Mouse (Mus musculus) right cerebral cortex, postnatal 14 days (tissue): Measurements from ENCODE around the gene Gm49369.
A peak's percentile ranks its signal among the peaks of the same experiment; 100 is the strongest.
"Not testable (repeated sequence)": the region's sequence is repeated elsewhere in the genome, so short reads cannot be mapped to it uniquely, and the experiment has no call there.

Experiments
- DNase-seq: peaks from one replicate; pipeline ENCODE4 v3.0.0; 2022

Gene Gm49369

GRCm38 (mm10) chr7:142382567-142382966, at the start of gene Gm49369:
Gene Gm49369 (minus strand): TSS chr7:142382667.
- no peak for DNase-seq

- no peak for DNase-seq
These were observed 48.6 kb upstream of the Gm49369 start for GRCm38 (mm10) chr7:142431106-142431505.

GRCm38 (mm10) chr7:142430160-142430678, 47.8 kb upstream of the Gm49369 start:
- peak; percentile 73 for DNase-seq

GRCm38 (mm10) chr7:142428213-142428612, 45.7 kb upstream of the Gm49369 start:
- DNase-seq: peak; percentile 47

- peak; percentile 48 for DNase-seq
These were observed 43.3 kb upstream of the Gm49369 start for GRCm38 (mm10) chr7:142425641-142426213.

GRCm38 (mm10) chr7:142421826-142422225, 39.4 kb upstream of the Gm49369 start:
- no peak for DNase-seq

- DNase-seq: no peak
These were observed 37.4 kb upstream of the Gm49369 start for GRCm38 (mm10) chr7:142419887-142420286.

- no peak for DNase-seq
These were observed 36.2 kb upstream of the Gm49369 start for GRCm38 (mm10) chr7:142418679-142419078.

- no peak for DNase-seq
These were observed 35.6 kb upstream of the Gm49369 start for GRCm38 (mm10) chr7:142418027-142418426.

- no peak for DNase-seq
These were observed 33.8 kb upstream of the Gm49369 start for GRCm38 (mm10) chr7:142416225-142416624.

GRCm38 (mm10) chr7:142415314-142415713, 32.8 kb upstream of the Gm49369 start:
- DNase-seq: no peak

- DNase-seq: no peak
These were observed 30.8 kb upstream of the Gm49369 start for GRCm38 (mm10) chr7:142413285-142413684.

- no peak for DNase-seq
These were observed 27.1 kb upstream of the Gm49369 start for GRCm38 (mm10) chr7:142409603-142410002.

GRCm38 (mm10) chr7:142408686-142409085, 26.2 kb upstream of the Gm49369 start:
- DNase-seq: no peak

- DNase-seq: no peak
These were observed 25.5 kb upstream of the Gm49369 start for GRCm38 (mm10) chr7:142407935-142408334.

GRCm38 (mm10) chr7:142405134-142405533, 22.7 kb upstream of the Gm49369 start:
- DNase-seq: not testable (repeated sequence)

GRCm38 (mm10) chr7:142403591-142403990, 21.1 kb upstream of the Gm49369 start:
- DNase-seq: no peak

GRCm38 (mm10) chr7:142400750-142401142, 18.3 kb upstream of the Gm49369 start:
- no peak for DNase-seq

- DNase-seq: no peak
These were observed 17.8 kb upstream of the Gm49369 start for GRCm38 (mm10) chr7:142400112-142400749.

GRCm38 (mm10) chr7:142399250-142399649, 16.8 kb upstream of the Gm49369 start:
- no peak for DNase-seq

- no peak for DNase-seq
These were observed 15.6 kb upstream of the Gm49369 start for GRCm38 (mm10) chr7:142398052-142398451.

- no peak for DNase-seq
These were observed 14.1 kb upstream of the Gm49369 start for GRCm38 (mm10) chr7:142396611-142397010.

- DNase-seq: no peak
These were observed 13.0 kb upstream of the Gm49369 start for GRCm38 (mm10) chr7:142395472-142395871.
